Mouse (Mus musculus) c-Kit-positive CD71-positive TER-119-positive erythroid progenitor cells, embryonic 14.5 days (primary cell): ENCODE data around the gene Hps6.

ENCODE experiments used
- DNase-seq: peaks from one replicate; pipeline ENCODE4 v3.0.0-alpha.2; 2013; ENCODE audit warnings: low spot score

Gene Hps6

DNA sequence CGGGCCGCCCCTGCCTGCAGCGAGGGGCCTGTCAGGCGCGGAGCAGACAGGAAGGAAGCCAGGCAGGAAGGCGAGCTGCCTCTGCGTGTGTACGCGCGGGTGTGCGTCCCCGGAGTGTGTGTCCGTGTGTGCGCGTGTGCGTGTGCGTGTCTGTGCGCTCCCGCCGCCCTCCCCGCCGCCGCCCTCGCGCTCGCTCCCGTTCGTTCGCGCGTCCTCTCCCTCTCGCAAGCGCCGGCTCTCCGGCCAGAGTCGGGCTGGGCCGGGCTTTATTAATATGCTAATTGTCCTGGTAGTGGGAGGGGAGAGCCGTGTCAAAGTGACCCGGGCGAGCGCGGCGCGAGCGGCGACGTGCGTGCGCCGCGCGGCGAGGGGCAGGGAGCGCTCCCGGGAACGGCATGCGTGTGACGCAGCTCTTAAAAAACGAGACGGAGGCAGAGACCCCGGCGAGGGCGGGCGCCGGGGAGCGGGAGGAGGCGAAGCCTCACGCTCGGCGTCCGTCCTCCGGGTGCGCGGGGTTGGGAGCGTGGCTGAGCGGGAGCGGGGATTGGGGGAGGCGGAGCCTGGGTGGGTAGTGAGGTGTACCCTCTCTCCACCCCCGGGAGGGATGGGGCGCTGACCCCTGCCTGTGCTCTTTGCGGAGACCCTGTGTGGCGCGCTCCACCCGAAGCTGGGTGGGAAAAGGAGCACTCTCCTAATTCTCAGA, 41.8 kb downstream of the Hps6 start, which contains the start of gene Ldb1:
Gene Ldb1 (minus strand): TSS at position 222 of the 703 bp plus-strand sequence.
- DNase-seq = no peak

DNA sequence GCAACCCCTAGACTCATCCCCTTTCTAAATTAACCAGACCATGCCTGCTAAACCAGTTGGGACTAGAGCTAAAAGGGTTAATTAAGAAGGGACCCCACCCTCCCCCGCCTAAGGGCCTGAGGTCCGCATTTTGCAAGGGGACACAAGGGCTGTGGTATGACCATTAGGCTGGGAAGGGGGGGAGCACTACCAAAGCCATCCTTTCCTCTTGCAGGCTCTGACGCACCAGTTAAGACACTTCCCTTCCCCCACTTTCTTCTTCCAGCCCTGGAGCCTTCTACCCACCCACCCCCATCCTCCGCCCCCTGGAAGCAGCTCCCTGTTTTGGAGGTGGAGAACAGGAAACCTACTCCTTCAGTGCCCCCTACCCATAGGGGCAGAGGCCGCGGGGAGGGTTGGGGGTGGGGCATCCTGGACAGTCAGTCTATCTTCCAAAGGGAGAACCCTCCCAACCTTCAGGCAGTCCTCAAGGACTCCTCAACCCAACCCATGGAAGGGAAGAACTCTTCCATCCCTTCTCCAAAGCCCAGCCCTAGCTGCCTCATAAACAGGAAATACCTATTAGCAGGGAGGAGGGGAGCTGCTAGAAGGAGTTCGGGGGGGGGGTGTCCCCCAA, 42.5 kb downstream of the Hps6 start:
- DNase-seq = no peak

GRCm38 (mm10) chr19:46046621-46047025, 43.3 kb downstream of the Hps6 start:
- no peak for DNase-seq

DNA sequence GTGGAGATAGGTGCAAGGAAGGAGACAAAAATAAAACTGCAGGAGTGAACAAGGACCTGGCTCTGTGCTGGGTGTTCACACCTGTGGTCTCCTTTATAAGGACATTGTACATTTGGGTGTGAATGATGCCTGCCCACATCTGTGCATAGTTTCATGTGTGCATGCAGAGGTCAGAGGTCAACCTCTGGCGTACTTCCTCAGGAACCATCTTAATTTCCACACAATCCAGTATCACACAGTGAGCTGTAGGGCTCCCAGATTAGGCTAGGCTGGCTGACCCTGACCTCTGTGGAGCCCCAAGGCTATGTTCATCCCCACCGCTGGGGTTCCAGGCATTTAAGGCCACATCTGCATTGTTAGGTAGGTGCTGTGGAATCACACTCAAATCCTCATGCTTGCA, 44.1 kb downstream of the Hps6 start:
- no peak for DNase-seq

- DNase-seq = no peak
These were observed 45.8 kb downstream of the Hps6 start for GRCm38 (mm10) chr19:46049129-46049528.

DNA sequence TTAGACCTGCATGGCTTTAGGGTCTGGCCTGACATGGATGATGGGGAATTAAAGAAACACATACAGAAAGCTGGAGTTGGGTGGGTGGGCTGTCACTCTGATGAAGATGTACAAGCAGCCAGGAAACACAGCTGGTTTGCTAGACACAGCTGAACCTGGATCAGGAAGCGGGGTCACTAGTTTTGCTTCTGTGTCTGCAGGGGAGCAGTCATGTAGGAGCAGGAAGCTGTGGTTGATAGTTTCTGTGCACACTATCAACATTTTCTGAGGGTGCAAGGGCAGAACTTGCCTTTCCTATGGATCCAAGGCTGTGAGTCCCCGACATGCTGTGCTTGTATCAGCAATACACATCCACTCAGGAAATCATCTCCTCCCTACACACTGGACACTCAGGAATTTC, 47.2 kb downstream of the Hps6 start:
- DNase-seq = no peak
